Mouse (Mus musculus) thymus, postnatal 36 days (tissue): ENCODE data around the gene Pou5f1.
A peak's percentile ranks its signal among the peaks of the same experiment; 100 is the strongest.

Experiments used
- DNase-seq, 2 experiments: peaks; one replicate each; pipeline ENCODE4 v3.0.0; 2022; ENCODE audit warnings: mixed read lengths in 2 of 2

The Pou5f1 gene

GRCm38 (mm10) chr17:35513886-35514285, 8.1 kb downstream of the Pou5f1 start:
- peak; percentile 75 to 83 for DNase-seq

GRCm38 (mm10) chr17:35514756-35515155, 8.9 kb downstream of the Pou5f1 start:
- no peak for DNase-seq

- peak; percentile 45 to 52 for DNase-seq
Measured at GRCm38 (mm10) chr17:35515911-35516640, 10.3 kb downstream of the Pou5f1 start.

GRCm38 (mm10) chr17:35516652-35517500, 11.1 kb downstream of the Pou5f1 start, which contains the start of the genes Tcf19 and Cchcr1:
Tcf19 (minus strand) TSS chr17:35516824.
Cchcr1 (plus strand) TSS chr17:35517100.
- DNase-seq: peak; percentile 96 to 99

GRCm38 (mm10) chr17:35517526-35517925, 11.7 kb downstream of the Pou5f1 start:
- no peak for DNase-seq

- DNase-seq: no peak
Measured at GRCm38 (mm10) chr17:35524354-35524753, 18.5 kb downstream of the Pou5f1 start.

GRCm38 (mm10) chr17:35526644-35527043, 20.8 kb downstream of the Pou5f1 start:
- peak; percentile 49 to 72 for DNase-seq

- DNase-seq: no peak
Measured at GRCm38 (mm10) chr17:35532360-35532759, 26.5 kb downstream of the Pou5f1 start.

- no peak for DNase-seq
Measured at GRCm38 (mm10) chr17:35532901-35533300, 27.1 kb downstream of the Pou5f1 start, which contains the start of gene Psors1c2. Psors1c2 (plus strand) TSS chr17:35533201.

GRCm38 (mm10) chr17:35534343-35534742, 28.5 kb downstream of the Pou5f1 start:
- DNase-seq: peak; percentile 63 to 68

- DNase-seq: no peak
Measured at GRCm38 (mm10) chr17:35537421-35537820, 31.6 kb downstream of the Pou5f1 start.

- DNase-seq: no peak
Measured at GRCm38 (mm10) chr17:35538476-35538875, 32.7 kb downstream of the Pou5f1 start.

GRCm38 (mm10) chr17:35539540-35539939, 33.7 kb downstream of the Pou5f1 start:
- no peak for DNase-seq

- DNase-seq: no peak
Measured at GRCm38 (mm10) chr17:35542761-35543411, 37.1 kb downstream of the Pou5f1 start.

GRCm38 (mm10) chr17:35543412-35543861, 37.6 kb downstream of the Pou5f1 start:
- DNase-seq: no peak

- DNase-seq: no peak
Measured at GRCm38 (mm10) chr17:35544001-35544400, 38.2 kb downstream of the Pou5f1 start.

GRCm38 (mm10) chr17:35544680-35545079, 38.9 kb downstream of the Pou5f1 start:
- DNase-seq: peak in 1 of 2 experiments; percentile 40

- DNase-seq: no peak
Measured at GRCm38 (mm10) chr17:35547465-35547864, 41.6 kb downstream of the Pou5f1 start.

GRCm38 (mm10) chr17:35548636-35549035, 42.8 kb downstream of the Pou5f1 start:
- no peak for DNase-seq

GRCm38 (mm10) chr17:35549437-35550142, 43.8 kb downstream of the Pou5f1 start:
- no peak for DNase-seq

GRCm38 (mm10) chr17:35550143-35550494, 44.3 kb downstream of the Pou5f1 start:
- no peak for DNase-seq

GRCm38 (mm10) chr17:35550871-35551270, 45.1 kb downstream of the Pou5f1 start:
- DNase-seq: no peak
